Mouse (Mus musculus): ENCODE results near the gene Wdr24. TPM values are rescaled to one million over a fixed set of nuclear protein-coding genes. Genes with fewer than 3 reads are reported as not detected.

Wdr24 gene
- total RNA-seq, 2 experiments from 2014 or later: 26.5 to 27.1 TPM

GRCm38 (mm10) chr17:25874148-25874720 lies 50.8 kb downstream of the Wdr24 start:
- DNase-seq (ENCODE audit: extremely low spot score in 1 of 2, low spot score in 1 of 2): no peak

- peak; percentile 100 for DNase-seq (ENCODE audit: extremely low spot score in 1 of 2, low spot score in 1 of 2)
Observed at GRCm38 (mm10) chr17:25874721-25875170, 51.3 kb downstream of the Wdr24 start, which contains the start of gene Mettl26. Gene Mettl26 (plus strand): TSS chr17:25875074.

- DNase-seq (ENCODE audit: extremely low spot score in 1 of 2, low spot score in 1 of 2): peak; percentile 80 to 83
Observed at GRCm38 (mm10) chr17:25875171-25876136, 52.0 kb downstream of the Wdr24 start.

- no peak for DNase-seq (ENCODE audit: extremely low spot score in 1 of 2, low spot score in 1 of 2)
Observed at GRCm38 (mm10) chr17:25876347-25876915, 53.0 kb downstream of the Wdr24 start.

- DNase-seq (ENCODE audit: extremely low spot score in 1 of 2, low spot score in 1 of 2): no peak
Observed at GRCm38 (mm10) chr17:25877025-25877424, 53.6 kb downstream of the Wdr24 start.

- no peak for DNase-seq (ENCODE audit: extremely low spot score in 1 of 2, low spot score in 1 of 2)
Observed at GRCm38 (mm10) chr17:25877741-25878610, 54.5 kb downstream of the Wdr24 start.

Small RNA genes within 50 kb of the gene (microRNA-seq; reads per million reads assigned to microRNA genes)
- gene Mir3082 (2.4 to 2.6 reads per million in 2 experiments), gene Mir6966 (2.0 to 3.2 reads per million in 2 experiments)

Other genes starting within 250 kb of the Wdr24 start
- gene Lmf1, start 244.5 kb upstream of the Wdr24 start, total RNA-seq (2021): 10 to 100 TPM; 24.9 to 34.0 TPM
- gene Gng13, start 106.5 kb upstream of the Wdr24 start, total RNA-seq (2021): 100 to 1,000 TPM; 108 to 125 TPM
- gene Chtf18, start 96.2 kb upstream of the Wdr24 start, total RNA-seq (2021): 1 to 10 TPM; 1.3 to 2.1 TPM
- gene Rpusd1, start 96.0 kb upstream of the Wdr24 start, total RNA-seq (2021): 10 to 100 TPM; 45.4 to 49.2 TPM
- under 1 TPM in 1 of 2 experiments, not detected in 1; 0.14 TPM for gene Mslnl, start 87.6 kb upstream of the Wdr24 start, total RNA-seq (2021)
- gene Msln, start 69.2 kb upstream of the Wdr24 start, total RNA-seq (2021): 1 to 10 TPM in 1 of 2 experiments, under 1 TPM in 1; 0.71 to 1.8 TPM
- 10 to 100 TPM; 32.7 to 33.2 TPM for gene Narfl, start 49.9 kb upstream of the Wdr24 start, total RNA-seq (2021)
- 100 to 1,000 TPM; 112 to 126 TPM for gene Haghl, start 38.0 kb upstream of the Wdr24 start, total RNA-seq (2021)
- not detected for gene Ccdc78, start 37.0 kb upstream of the Wdr24 start, total RNA-seq (2021)
- 10 to 100 TPM; 81.7 to 88.0 TPM for gene Fam173a, start 30.7 kb upstream of the Wdr24 start, total RNA-seq (2021)
- gene AC134908.4, start 28.0 kb upstream of the Wdr24 start, total RNA-seq (2021): 1 to 10 TPM; 1.6 to 3.5 TPM
- gene Metrn, start 26.5 kb upstream of the Wdr24 start, total RNA-seq (2021): 10 to 100 TPM; 82.7 to 89.2 TPM
- gene Fbxl16, start 14.5 kb upstream of the Wdr24 start, total RNA-seq (2021): 100 to 1,000 TPM; 637 to 657 TPM
- gene Jmjd8, start 5.2 kb downstream of the Wdr24 start, total RNA-seq (2021): 10 to 100 TPM; 59.5 to 62.9 TPM
- gene Stub1, start 9.8 kb downstream of the Wdr24 start, total RNA-seq (2021): 100 to 1,000 TPM; 160 to 164 TPM
- 10 to 100 TPM; 62.3 to 68.3 TPM for gene Rhbdl1, start 13.7 kb downstream of the Wdr24 start, total RNA-seq (2021)
- 10 to 100 TPM; 26.0 to 28.5 TPM for gene Gm20683, start 18.1 kb downstream of the Wdr24 start, total RNA-seq (2021)
- gene Rhot2, start 21.2 kb downstream of the Wdr24 start, total RNA-seq (2021): 100 to 1,000 TPM in 1 of 2 experiments, 10 to 100 TPM in 1; 95.2 to 107 TPM
- 10 to 100 TPM; 14.8 to 21.0 TPM for gene Wdr90, start 37.9 kb downstream of the Wdr24 start, total RNA-seq (2021)
- 10 to 100 TPM; 22.4 to 25.3 TPM for gene Mcrip2, start 45.1 kb downstream of the Wdr24 start, total RNA-seq (2021)
- 10 to 100 TPM; 39.2 to 40.1 TPM for gene Mettl26, start 51.4 kb downstream of the Wdr24 start, total RNA-seq (2021)
- 1 to 10 TPM; 2.0 TPM for gene Wfikkn1, start 57.2 kb downstream of the Wdr24 start, total RNA-seq (2021)
- gene Rab40c, start 96.1 kb downstream of the Wdr24 start, total RNA-seq (2021): 10 to 100 TPM; 41.0 to 52.9 TPM
- gene Pigq, start 121.3 kb downstream of the Wdr24 start, total RNA-seq (2021): 100 to 1,000 TPM; 135 to 137 TPM
- under 1 TPM in 1 of 2 experiments, not detected in 1; 0.52 TPM for gene Nhlrc4, start 121.3 kb downstream of the Wdr24 start, total RNA-seq (2021)
- gene A930017K11Rik, start 128.9 kb downstream of the Wdr24 start, total RNA-seq (2021): under 1 TPM; 0.34 to 0.47 TPM
- gene Capn15, start 162.2 kb downstream of the Wdr24 start, total RNA-seq (2021): 10 to 100 TPM; 48.7 to 55.2 TPM
- 100 to 1,000 TPM in 1 of 2 experiments, 10 to 100 TPM in 1; 97.3 to 104 TPM for gene Rab11fip3, start 245.9 kb downstream of the Wdr24 start, total RNA-seq (2021)

Data from layer of hippocampus, postnatal 25 days (tissue).